Mouse (Mus musculus): ENCODE data around the gene Vdac1. TPM values are rescaled to one million over a fixed set of nuclear protein-coding genes. Genes with fewer than 3 reads are reported as not detected.

The Vdac1 gene
- total RNA-seq, 2 experiments from 2014 or later, result 926 to 937 TPM

Other genes with a start within 250 kb of the Vdac1 start
- gene Olfr1373, start 215.3 kb upstream of the Vdac1 start, total RNA-seq (2021), result not detected
- not detected for gene Olfr1371, start 146.9 kb upstream of the Vdac1 start, total RNA-seq (2021)
- 100 to 1,000 TPM; 225 to 227 TPM for gene Skp1a, start 128.9 kb upstream of the Vdac1 start, total RNA-seq (2021)
- 10 to 100 TPM in 1 of 2 experiments, 1 to 10 TPM in 1; 3.2 to 45.5 TPM for gene Tcf7, start 77.8 kb upstream of the Vdac1 start, total RNA-seq (2021)
- gene 9530068E07Rik, start 35.6 kb downstream of the Vdac1 start, total RNA-seq (2021), result 10 to 100 TPM; 87.6 to 89.3 TPM

Data from heart, postnatal 14 days (tissue).